Mouse (Mus musculus): ENCODE measurements at regions not wholly inside any gene's neighbourhood (a gene's known extent, or its start where the extent isn't known, plus 50 kb on each side); places are given as distances from the start of the nearest gene placed in this dataset.

DNA sequence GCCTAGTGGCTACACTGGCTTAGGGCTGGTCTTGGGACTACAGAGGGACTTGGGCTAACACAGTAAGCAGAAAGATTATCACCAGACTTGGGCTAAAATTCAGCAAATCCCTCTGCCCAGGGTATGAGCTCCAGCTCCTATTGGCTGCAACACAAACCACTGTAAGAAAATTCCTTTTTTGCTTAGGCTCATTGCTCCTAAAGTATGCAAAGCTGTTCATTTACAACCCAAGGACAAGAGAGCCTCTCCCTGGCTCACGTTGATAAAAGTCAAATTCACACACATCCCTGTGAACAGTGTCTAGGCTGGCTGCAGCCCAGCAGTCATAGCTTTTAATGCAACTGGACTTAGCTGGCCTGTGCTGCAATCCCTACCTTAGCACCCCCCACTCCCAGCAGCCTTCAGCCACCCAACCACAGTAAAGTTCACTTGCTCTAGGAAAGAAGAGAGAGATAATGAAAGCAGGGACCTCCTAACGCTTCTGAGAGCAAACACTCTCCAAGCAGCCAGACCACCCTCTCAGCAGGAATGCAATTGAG lies 247.6 kb downstream of the Tgfb2 start:
- H3K9me3 ChIP-seq (ENCODE audit: control insufficient read depth, low read length): no peaks in the 10 kb centered on the region
- H3K4me3 ChIP-seq (ENCODE audit: low read depth, low read length): no peak overlapping the region
- H3K4me2 ChIP-seq (ENCODE audit: low read depth): no peak overlapping the region
- DNase-seq (ENCODE audit: low spot score) (no peak), ATAC-seq (ENCODE audit: insufficient read depth, low FRiP score, low TSS enrichment) (no peak)
- 25% methylated on average over 2 of the region's 2 CpGs for WGBS
- H3K27me3 ChIP-seq (ENCODE audit: control insufficient read depth, insufficient read depth, low read length): no peaks in the 10 kb centered on the region
- H3K4me1 ChIP-seq (ENCODE audit: control insufficient read depth, insufficient read depth, low read length): no peaks in the 10 kb centered on the region
- no peaks in the 10 kb centered on the region for H3K36me3 ChIP-seq (ENCODE audit: control insufficient read depth, insufficient read depth, low read length)
- H3K27ac ChIP-seq (ENCODE audit: low read depth, low read length): no peak overlapping the region
- no peak overlapping the region for H3K9ac ChIP-seq (ENCODE audit: low read length)

DNA sequence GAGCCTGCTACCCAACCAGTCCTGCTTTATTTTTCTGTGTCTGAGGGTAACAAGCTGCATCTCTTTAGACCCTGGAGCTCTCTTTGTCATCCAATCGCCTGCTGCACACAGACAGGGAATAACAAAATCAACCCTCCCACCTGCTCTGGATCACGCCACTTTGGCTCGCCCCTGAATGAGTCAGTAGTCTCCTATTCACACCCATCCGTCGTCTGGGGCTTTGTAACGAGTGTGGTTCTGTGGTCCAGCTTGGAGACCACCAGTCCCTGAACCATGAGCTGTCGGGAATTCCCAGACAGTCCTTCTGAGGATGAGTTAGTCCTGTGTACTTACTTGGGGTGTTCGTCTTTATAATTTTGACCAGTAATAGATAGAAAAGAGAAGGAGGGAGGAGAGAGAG lies 248.7 kb downstream of the Tgfb2 start:
- 83% methylated on average over 8 of the region's 8 CpGs for WGBS

DNA sequence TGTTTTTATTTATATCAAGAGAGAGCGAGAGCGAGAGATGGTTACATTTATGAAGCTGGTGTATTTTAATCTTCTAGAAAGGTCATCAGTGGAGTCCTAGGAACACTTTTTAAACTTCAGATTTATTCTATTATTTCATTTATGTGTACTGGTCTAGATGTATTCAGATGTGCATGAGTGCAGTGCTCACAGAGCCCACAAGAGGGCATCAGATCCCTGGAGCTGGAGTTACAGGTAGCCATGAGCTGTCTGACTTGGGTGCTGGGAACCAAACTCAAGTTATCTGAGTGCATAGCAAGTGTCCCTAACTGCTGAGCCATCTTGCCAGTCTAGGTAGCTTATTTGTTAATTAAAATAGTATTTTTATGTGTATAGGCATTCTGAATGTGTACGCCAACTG lies 249.7 kb downstream of the Tgfb2 start:
- H3K9me3 ChIP-seq (ENCODE audit: control insufficient read depth, low read length): no peaks in the 10 kb centered on the region
- no peak overlapping the region for H3K9ac ChIP-seq (ENCODE audit: low read length)
- H3K27ac ChIP-seq (ENCODE audit: low read depth, low read length): no peak overlapping the region
- no peaks in the 10 kb centered on the region for H3K36me3 ChIP-seq (ENCODE audit: control insufficient read depth, insufficient read depth, low read length)
- no peak overlapping the region for H3K4me3 ChIP-seq (ENCODE audit: low read depth, low read length)
- DNase-seq (ENCODE audit: low spot score) (no peak), ATAC-seq (ENCODE audit: insufficient read depth, low FRiP score, low TSS enrichment) (no peak)
- no peaks in the 10 kb centered on the region for H3K4me1 ChIP-seq (ENCODE audit: control insufficient read depth, insufficient read depth, low read length)
- H3K27me3 ChIP-seq (ENCODE audit: control insufficient read depth, insufficient read depth, low read length): no peaks in the 10 kb centered on the region
- H3K4me2 ChIP-seq (ENCODE audit: low read depth): no peak overlapping the region
- WGBS: 95% methylated on average over 3 of the region's 3 CpGs

More for the DNA sequence above, 248.7 kb downstream of the Tgfb2 start:
- Histone ChIP-seq H3K27ac (ENCODE audit: low read depth, low read length) (no peak overlapping the region), H3K4me1 (ENCODE audit: control insufficient read depth, insufficient read depth, low read length) (no peaks in the 10 kb centered on the region), H3K4me2 (ENCODE audit: low read depth) (no peak overlapping the region), H3K9me3 (ENCODE audit: control insufficient read depth, low read length) (no peaks in the 10 kb centered on the region), H3K27me3 (ENCODE audit: control insufficient read depth, insufficient read depth, low read length) (no peaks in the 10 kb centered on the region), H3K9ac (ENCODE audit: low read length) (no peak overlapping the region), H3K36me3 (ENCODE audit: control insufficient read depth, insufficient read depth, low read length) (no peaks in the 10 kb centered on the region), H3K4me3 (ENCODE audit: low read depth, low read length) (no peak overlapping the region)
- DNase-seq (ENCODE audit: low spot score): no peak
- ATAC-seq (ENCODE audit: insufficient read depth, low FRiP score, low TSS enrichment): no peak

DNA sequence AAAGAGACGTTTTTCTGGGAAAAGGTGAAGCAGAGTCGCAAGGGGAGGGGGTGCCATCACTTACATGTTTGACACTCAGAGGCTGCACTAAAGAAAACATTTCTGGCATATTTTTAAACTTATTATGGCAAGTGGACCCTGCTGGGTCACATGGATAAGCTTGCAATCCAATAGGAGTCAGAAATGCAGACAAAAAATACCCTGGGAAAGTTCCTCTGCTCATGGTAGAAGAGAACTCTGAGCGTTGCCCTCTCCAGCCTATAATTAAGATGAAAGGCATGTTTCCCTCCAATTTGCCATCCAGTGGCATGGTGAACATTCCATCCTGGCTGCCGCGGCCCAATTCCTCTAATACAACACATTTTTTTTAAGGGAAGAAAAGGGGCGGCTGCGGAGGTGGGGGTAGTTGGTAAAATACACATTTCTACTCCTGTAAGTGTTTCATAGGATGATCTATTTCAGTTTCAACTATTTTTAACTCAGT lies 250.6 kb downstream of the Tgfb2 start:
- Histone ChIP-seq H3K27me3 (ENCODE audit: control insufficient read depth, insufficient read depth, low read length) (no peaks in the 10 kb centered on the region), H3K27ac (ENCODE audit: low read depth, low read length) (no peak overlapping the region), H3K4me2 (ENCODE audit: low read depth) (no peak overlapping the region), H3K36me3 (ENCODE audit: control insufficient read depth, insufficient read depth, low read length) (no peaks in the 10 kb centered on the region), H3K9ac (ENCODE audit: low read length) (no peak overlapping the region), H3K9me3 (ENCODE audit: control insufficient read depth, low read length) (no peaks in the 10 kb centered on the region), H3K4me3 (ENCODE audit: low read depth, low read length) (no peak overlapping the region), H3K4me1 (ENCODE audit: control insufficient read depth, insufficient read depth, low read length) (no peaks in the 10 kb centered on the region)
- 83% methylated on average over 7 of the region's 7 CpGs for WGBS
- ATAC-seq (ENCODE audit: insufficient read depth, low FRiP score, low TSS enrichment) (no peak), DNase-seq (ENCODE audit: low spot score) (no peak)

DNA sequence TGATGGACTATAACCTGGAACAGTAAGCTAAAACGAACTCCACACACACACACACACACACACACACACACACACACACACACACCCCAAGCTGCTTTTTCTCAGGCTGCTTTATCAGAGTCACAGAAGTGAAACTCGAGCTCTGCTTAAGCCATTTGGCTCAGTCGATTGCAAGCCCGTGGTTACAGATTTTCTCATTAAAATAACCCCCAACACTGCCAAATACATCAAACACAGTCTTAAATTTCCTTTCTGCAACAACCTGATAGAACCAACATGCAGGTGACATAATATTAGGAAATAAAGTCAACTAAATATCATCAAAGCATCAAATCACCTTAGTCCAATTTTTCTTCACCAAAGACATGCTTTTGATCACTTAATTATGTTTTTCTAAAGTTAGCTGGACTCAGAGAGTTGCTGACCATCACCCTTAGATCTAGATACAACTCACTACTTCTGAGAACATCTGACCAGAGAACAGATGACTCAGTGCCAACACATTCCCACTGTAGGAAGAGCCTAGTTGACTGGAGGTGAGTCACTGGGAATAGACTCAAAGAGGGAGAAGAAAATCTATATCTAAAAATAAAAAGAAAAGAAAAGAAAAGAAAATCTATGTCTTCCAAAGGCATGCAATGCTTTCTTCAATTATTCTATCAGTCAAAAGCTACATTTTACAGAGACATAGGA lies 251.2 kb downstream of the Tgfb2 start:
- H3K36me3 ChIP-seq (ENCODE audit: control insufficient read depth, insufficient read depth, low read length): no peaks in the 10 kb centered on the region
- H3K27me3 ChIP-seq (ENCODE audit: control insufficient read depth, insufficient read depth, low read length): no peaks in the 10 kb centered on the region
- H3K4me1 ChIP-seq (ENCODE audit: control insufficient read depth, insufficient read depth, low read length): no peaks in the 10 kb centered on the region
- no peak overlapping the region for H3K4me3 ChIP-seq (ENCODE audit: low read depth, low read length)
- no peaks in the 10 kb centered on the region for H3K9me3 ChIP-seq (ENCODE audit: control insufficient read depth, low read length)
- DNase-seq (ENCODE audit: low spot score): no peak
- no peak for ATAC-seq (ENCODE audit: insufficient read depth, low FRiP score, low TSS enrichment)
- WGBS: 74% methylated on average over 4 of the region's 4 CpGs
- no peak overlapping the region for H3K9ac ChIP-seq (ENCODE audit: low read length)
- no peak overlapping the region for H3K27ac ChIP-seq (ENCODE audit: low read depth, low read length)
- H3K4me2 ChIP-seq (ENCODE audit: low read depth): no peak overlapping the region

DNA sequence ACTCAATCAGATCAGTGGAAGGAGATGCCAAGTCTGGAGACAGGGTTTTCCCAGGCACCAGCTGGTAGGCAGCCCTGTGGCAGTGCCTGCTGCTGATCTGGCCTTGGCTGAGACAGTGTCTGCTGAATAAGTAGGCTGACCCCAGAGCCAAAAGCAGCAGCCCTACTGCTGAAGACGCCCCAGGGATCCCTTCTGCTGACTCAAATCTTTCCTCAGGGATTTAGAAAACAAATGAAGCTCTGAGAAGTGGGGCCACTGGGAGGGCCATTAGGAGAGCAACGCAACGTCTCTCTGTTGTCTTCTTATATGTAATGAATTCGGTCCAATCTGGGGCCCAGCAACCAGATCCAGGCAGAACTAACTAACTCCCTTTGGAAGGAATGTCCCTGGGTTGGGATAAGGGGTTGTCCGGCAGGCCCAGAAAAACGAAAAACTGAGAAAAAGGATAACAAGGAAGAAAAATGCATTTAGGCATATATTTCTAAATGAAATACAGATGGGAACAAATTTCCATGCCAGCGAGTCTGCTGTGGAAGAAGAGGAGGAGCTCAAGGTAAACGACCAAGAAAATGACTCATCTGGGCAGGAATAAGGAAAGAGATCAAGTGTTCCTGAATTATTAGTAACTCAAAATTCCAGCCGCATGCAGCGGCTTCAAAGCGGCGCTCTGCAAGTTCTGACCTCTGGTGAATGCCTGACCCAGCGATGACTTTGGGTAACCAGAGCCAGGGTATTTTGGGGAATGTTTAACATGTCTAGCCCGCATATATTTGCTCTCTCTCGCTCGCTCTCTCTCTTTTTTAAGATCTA lies 256.7 kb downstream of the Tgfb2 start:
- Histone ChIP-seq H3K9me3 (ENCODE audit: control insufficient read depth, low read length) (no peaks in the 10 kb centered on the region), H3K4me3 (ENCODE audit: low read depth, low read length) (no peak overlapping the region), H3K4me2 (ENCODE audit: low read depth) (no peak overlapping the region), H3K9ac (ENCODE audit: low read length) (no peak overlapping the region), H3K4me1 (ENCODE audit: control insufficient read depth, insufficient read depth, low read length) (no peaks in the 10 kb centered on the region), H3K27ac (ENCODE audit: low read depth, low read length) (no peak overlapping the region), H3K27me3 (ENCODE audit: control insufficient read depth, insufficient read depth, low read length) (no peaks in the 10 kb centered on the region), H3K36me3 (ENCODE audit: control insufficient read depth, insufficient read depth, low read length) (no peaks in the 10 kb centered on the region)
- ATAC-seq (ENCODE audit: insufficient read depth, low FRiP score, low TSS enrichment): no peak
- 51% methylated on average over 16 of the region's 16 CpGs for WGBS
- DNase-seq (ENCODE audit: low spot score): peak; percentile 30

DNA sequence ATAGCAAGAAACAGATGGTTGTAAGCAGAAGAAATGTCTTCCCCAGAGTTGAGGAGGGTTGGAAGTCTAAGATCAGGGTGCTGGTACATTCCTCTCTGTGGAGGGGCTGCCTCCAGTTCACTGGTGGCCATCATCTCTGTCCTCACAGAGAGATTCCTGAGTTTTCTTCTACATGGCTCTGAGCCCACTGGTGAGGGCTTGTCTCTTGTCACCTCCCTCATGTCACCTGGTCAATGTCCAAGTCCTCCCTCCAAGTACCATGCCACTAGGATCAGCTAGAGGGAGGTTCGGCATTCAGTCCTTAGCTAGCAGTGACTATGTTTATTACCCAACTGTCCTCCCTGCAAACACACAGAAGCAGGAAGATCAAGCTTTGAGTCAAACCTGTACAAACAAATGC lies 258.3 kb downstream of the Tgfb2 start:
- DNase-seq (ENCODE audit: low spot score) (no peak), ATAC-seq (ENCODE audit: insufficient read depth, low FRiP score, low TSS enrichment) (no peak)
- WGBS: 74% methylated on average over 1 of the region's 1 CpGs

DNA sequence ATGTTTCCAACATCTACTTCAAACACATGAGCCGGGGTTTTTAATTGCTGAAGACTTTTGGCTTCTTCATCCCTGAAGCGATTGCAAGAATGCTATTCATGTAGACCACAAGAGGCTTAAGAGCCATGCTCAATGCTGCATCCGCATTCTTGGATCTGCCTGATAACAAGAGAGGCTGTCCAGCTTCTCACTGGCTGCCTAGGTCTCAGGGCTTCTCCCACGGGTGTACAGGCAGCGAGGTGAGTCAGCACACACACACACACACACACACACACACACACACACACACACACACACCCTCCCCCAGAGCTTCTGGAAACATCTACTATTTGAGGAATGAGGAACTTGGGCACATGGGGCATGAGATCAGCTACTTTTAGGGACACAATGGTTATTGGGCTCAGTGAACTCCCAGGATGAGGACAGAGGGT lies 261.1 kb downstream of the Tgfb2 start:
- H3K27ac ChIP-seq (ENCODE audit: low read depth, low read length): no peak overlapping the region
- H3K27me3 ChIP-seq (ENCODE audit: control insufficient read depth, insufficient read depth, low read length): no peaks in the 10 kb centered on the region
- H3K9me3 ChIP-seq (ENCODE audit: control insufficient read depth, low read length): no peaks in the 10 kb centered on the region
- 86% methylated on average over 5 of the region's 5 CpGs for WGBS
- no peak overlapping the region for H3K9ac ChIP-seq (ENCODE audit: low read length)
- DNase-seq (ENCODE audit: low spot score): no peak
- H3K4me2 ChIP-seq (ENCODE audit: low read depth): no peak overlapping the region
- H3K4me3 ChIP-seq (ENCODE audit: low read depth, low read length): no peak overlapping the region
- no peak for ATAC-seq (ENCODE audit: insufficient read depth, low FRiP score, low TSS enrichment)
- no peaks in the 10 kb centered on the region for H3K36me3 ChIP-seq (ENCODE audit: control insufficient read depth, insufficient read depth, low read length)
- no peaks in the 10 kb centered on the region for H3K4me1 ChIP-seq (ENCODE audit: control insufficient read depth, insufficient read depth, low read length)

More for the DNA sequence above, 258.3 kb downstream of the Tgfb2 start:
- Histone ChIP-seq H3K9ac (ENCODE audit: low read length) (no peak overlapping the region), H3K27me3 (ENCODE audit: control insufficient read depth, insufficient read depth, low read length) (no peaks in the 10 kb centered on the region), H3K9me3 (ENCODE audit: control insufficient read depth, low read length) (no peaks in the 10 kb centered on the region), H3K36me3 (ENCODE audit: control insufficient read depth, insufficient read depth, low read length) (no peaks in the 10 kb centered on the region), H3K4me3 (ENCODE audit: low read depth, low read length) (no peak overlapping the region), H3K4me1 (ENCODE audit: control insufficient read depth, insufficient read depth, low read length) (no peaks in the 10 kb centered on the region), H3K27ac (ENCODE audit: low read depth, low read length) (no peak overlapping the region), H3K4me2 (ENCODE audit: low read depth) (no peak overlapping the region)
